Mouse (Mus musculus): Measurements from ENCODE around the gene Cbx2. TPM values are rescaled to one million over a fixed set of nuclear protein-coding genes. Genes with fewer than 3 reads are reported as not detected.

Gene Cbx2
- total and polyA plus RNA-seq, 3 experiments: 13.1 to 13.3 TPM; not detected in 1

GRCm38 (mm10) chr11:118975917-118976316 lies 46.8 kb upstream of the Cbx2 start:
- H3K4me3 ChIP-seq (ENCODE audit: control insufficient read depth in 1 of 2, insufficient read depth in 1 of 2, low read depth in 2 of 2, low read length in 2 of 2): peak overlapping the region; percentile 45 to 56
- DNase-seq (ENCODE audit: low read depth, low spot score): peak; percentile 78
- H3K9ac ChIP-seq (ENCODE audit: control insufficient read depth, low read depth, low read length, poor library complexity, severe bottlenecking): peak overlapping the region; percentile 46; the same call in 1 of the 2 replicates
- H3K4me1 ChIP-seq (ENCODE audit: control insufficient read depth in 1 of 2, insufficient read depth in 2 of 2, low read length in 2 of 2): peaks cover 0 to 5% of the 10 kb centered on the region in 2 experiments; a peak in 1 of 4 replicates
- no peaks in the 10 kb centered on the region for H3K79me2 ChIP-seq (ENCODE audit: control insufficient read depth, insufficient read depth, low read length, poor library complexity)
- no peaks in the 10 kb centered on the region for H3K9me3 ChIP-seq (replicated peaks; ENCODE audit: insufficient read depth, low read length)
- no peak overlapping the region for H3K27ac ChIP-seq (ENCODE audit: control insufficient read depth, low read depth, low read length)
- H3K36me3 ChIP-seq (ENCODE audit: control insufficient read depth in 1 of 2, insufficient read depth in 2 of 2, low read length in 2 of 2): peaks cover 0 to 3% of the 10 kb centered on the region in 2 experiments; a peak in 2 of 4 replicates
- TF ChIP-seq NRF1 (IDR thresholded peaks at IDR 0.05; ENCODE audit: insufficient read depth, low read depth, low read length, poor library complexity, severe bottlenecking) (peak; percentile 35; the same call in 1 of the 2 replicates), E2F4 (IDR thresholded peaks at IDR 0.05; ENCODE audit: borderline replicate concordance, low read depth, low read length) (no peak)
- H3K27me3 ChIP-seq (ENCODE audit: control insufficient read depth in 1 of 2, insufficient read depth in 2 of 2, low read length in 2 of 2): no peaks in the 10 kb centered on the region

- Histone ChIP-seq H3K36me3 (ENCODE audit: control insufficient read depth in 1 of 2, insufficient read depth in 2 of 2, low read length in 2 of 2) (peaks cover 0 to 3% of the 10 kb centered on the region in 2 experiments; a peak in 2 of 4 replicates), H3K4me3 (ENCODE audit: control insufficient read depth in 1 of 2, insufficient read depth in 1 of 2, low read depth in 2 of 2, low read length in 2 of 2) (no peak overlapping the region), H3K9ac (ENCODE audit: control insufficient read depth, low read depth, low read length, poor library complexity, severe bottlenecking) (no peak overlapping the region), H3K4me1 (ENCODE audit: control insufficient read depth in 1 of 2, insufficient read depth in 2 of 2, low read length in 2 of 2) (peaks cover 0 to 5% of the 10 kb centered on the region in 2 experiments; a peak in 1 of 4 replicates), H3K27ac (ENCODE audit: control insufficient read depth, low read depth, low read length) (no peak overlapping the region), H3K79me2 (ENCODE audit: control insufficient read depth, insufficient read depth, low read length, poor library complexity) (no peaks in the 10 kb centered on the region), H3K27me3 (ENCODE audit: control insufficient read depth in 1 of 2, insufficient read depth in 2 of 2, low read length in 2 of 2) (no peaks in the 10 kb centered on the region), H3K9me3 (replicated peaks; ENCODE audit: insufficient read depth, low read length) (no peaks in the 10 kb centered on the region)
- no peak for TF ChIP-seq MXI1 (IDR thresholded peaks at IDR 0.05; ENCODE audit: low read depth, low read length)
- TF ChIP-seq ZMIZ1 (IDR thresholded peaks at IDR 0.05; ENCODE audit: low read depth, low read length): no peak
- no peak for TF ChIP-seq POLR2AphosphoS5 (IDR thresholded peaks at IDR 0.05; ENCODE audit: borderline replicate concordance, low read depth, low read length)
- no peak for TF ChIP-seq TCF12 (IDR thresholded peaks at IDR 0.05; ENCODE audit: low read depth, low read length)
- no peak for TF ChIP-seq POLR2A (IDR thresholded peaks at IDR 0.05; ENCODE audit: control insufficient read depth in 1 of 2, insufficient read depth in 1 of 2, low read depth in 1 of 2, low read length in 2 of 2, poor library complexity in 1 of 2)
- DNase-seq (ENCODE audit: low read depth, low spot score): no peak
These were observed 42.4 kb upstream of the Cbx2 start for GRCm38 (mm10) chr11:118980388-118980787.

- Histone ChIP-seq H3K27ac (ENCODE audit: control insufficient read depth, low read depth, low read length) (no peak overlapping the region), H3K9me3 (replicated peaks; ENCODE audit: insufficient read depth, low read length) (no peaks in the 10 kb centered on the region), H3K79me2 (ENCODE audit: control insufficient read depth, insufficient read depth, low read length, poor library complexity) (no peaks in the 10 kb centered on the region), H3K4me1 (ENCODE audit: control insufficient read depth in 1 of 2, insufficient read depth in 2 of 2, low read length in 2 of 2) (no peaks in the 10 kb centered on the region), H3K36me3 (ENCODE audit: control insufficient read depth in 1 of 2, insufficient read depth in 2 of 2, low read length in 2 of 2) (no peaks in the 10 kb centered on the region), H3K9ac (ENCODE audit: control insufficient read depth, low read depth, low read length, poor library complexity, severe bottlenecking) (no peak overlapping the region), H3K4me3 (ENCODE audit: control insufficient read depth in 1 of 2, insufficient read depth in 1 of 2, low read depth in 2 of 2, low read length in 2 of 2) (no peak overlapping the region), H3K27me3 (ENCODE audit: control insufficient read depth in 1 of 2, insufficient read depth in 2 of 2, low read length in 2 of 2) (no peaks in the 10 kb centered on the region)
- DNase-seq (ENCODE audit: low read depth, low spot score): no peak
- TF ChIP-seq USF2 (IDR thresholded peaks at IDR 0.05; ENCODE audit: borderline replicate concordance in 1 of 2, insufficient read depth in 1 of 2, low read depth in 1 of 2, low read length in 2 of 2): no peak
- no peak for TF ChIP-seq POLR2A (IDR thresholded peaks at IDR 0.05; ENCODE audit: control insufficient read depth in 1 of 2, insufficient read depth in 1 of 2, low read depth in 1 of 2, low read length in 2 of 2, poor library complexity in 1 of 2)
- no peak for TF ChIP-seq NELFE (IDR thresholded peaks at IDR 0.05; ENCODE audit: low read depth, low read length)
- no peak for TF ChIP-seq TAL1 (IDR thresholded peaks at IDR 0.05; ENCODE audit: low read length)
- no peak for TF ChIP-seq ZKSCAN1 (IDR thresholded peaks at IDR 0.05; ENCODE audit: low read depth, low read length)
These were observed 41.6 kb upstream of the Cbx2 start for GRCm38 (mm10) chr11:118981012-118981776.
